Mouse (Mus musculus) adrenal gland, adult (tissue): ENCODE data around the gene Fbxl17.
A peak's percentile ranks its signal among the peaks of the same experiment; 100 is the strongest.

Experiments used
- DNase-seq, 2 experiments: peaks; one replicate each; pipeline ENCODE4 v3.0.0; 2022 to 2023; ENCODE audit warnings: low spot score in 1 of 2; ENCODE audit not compliant: inconsistent age in 2 of 2

The Fbxl17 gene

DNA sequence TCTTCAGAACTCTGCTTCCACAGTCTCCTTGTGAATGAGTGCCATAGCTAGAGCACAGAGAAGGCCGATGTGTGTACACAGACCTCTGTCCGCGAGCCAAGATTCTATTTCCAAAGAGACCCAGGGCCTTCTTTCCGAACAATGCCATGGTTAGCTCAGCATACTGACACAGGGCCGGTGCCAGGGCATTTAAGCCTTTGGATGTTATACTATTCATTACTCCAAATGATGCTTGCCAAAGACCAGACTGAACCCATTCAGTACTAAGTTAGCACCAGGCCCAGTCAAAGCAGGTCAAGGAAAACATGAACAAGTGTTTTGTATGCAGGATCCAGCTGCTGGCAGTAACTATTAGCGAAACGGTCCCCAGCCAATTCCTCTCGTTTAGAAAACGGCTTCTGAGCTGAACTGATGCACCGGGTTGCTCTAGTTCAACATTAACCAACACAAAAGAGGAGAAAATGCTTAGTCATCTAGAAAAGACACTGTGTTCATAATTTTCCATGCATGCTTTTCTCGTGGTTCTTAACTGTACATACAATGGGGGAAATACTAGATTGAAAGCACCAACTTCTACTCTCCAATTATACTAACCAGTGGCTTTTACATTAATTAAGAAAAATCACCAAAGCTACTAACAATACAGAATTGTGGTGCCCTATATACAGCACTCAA lies 214.4 kb downstream of the Fbxl17 start:
- peak; percentile 14 to 53 for DNase-seq

- no peak for DNase-seq
Measured at GRCm38 (mm10) chr17:63284074-63284473, 215.7 kb downstream of the Fbxl17 start.

- no peak for DNase-seq
Measured at GRCm38 (mm10) chr17:63282004-63282403, 217.8 kb downstream of the Fbxl17 start.

- no peak for DNase-seq
Measured at GRCm38 (mm10) chr17:63280990-63281389, 218.8 kb downstream of the Fbxl17 start.

DNA sequence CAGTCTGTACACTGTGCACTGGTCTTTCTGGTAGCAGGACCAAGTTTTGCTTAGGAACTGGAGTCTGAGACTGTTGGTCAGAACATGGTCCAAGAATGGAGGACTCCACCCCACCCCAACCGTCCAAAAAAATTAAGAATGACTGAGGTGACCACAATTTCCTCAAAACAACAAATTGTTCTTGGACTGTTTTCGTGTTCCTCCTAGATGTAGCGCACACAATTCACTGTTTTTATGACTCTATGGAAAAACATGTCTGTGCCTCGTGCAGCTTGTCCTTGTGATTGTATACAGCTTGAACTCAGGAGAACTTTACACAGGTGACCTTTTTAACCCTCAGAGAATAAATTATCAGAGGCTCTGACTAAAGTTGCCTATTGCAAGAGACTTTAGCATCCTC lies 220.7 kb downstream of the Fbxl17 start:
- peak; percentile 48 to 51 for DNase-seq

- DNase-seq = no peak
Measured at GRCm38 (mm10) chr17:63273353-63273752, 226.5 kb downstream of the Fbxl17 start.

- no peak for DNase-seq
Measured at GRCm38 (mm10) chr17:63272914-63273313, 226.9 kb downstream of the Fbxl17 start.

- DNase-seq = no peak
Measured at GRCm38 (mm10) chr17:63271000-63271399, 228.8 kb downstream of the Fbxl17 start.

GRCm38 (mm10) chr17:63270513-63270912 lies 229.3 kb downstream of the Fbxl17 start:
- no peak for DNase-seq

- no peak for DNase-seq
Measured at GRCm38 (mm10) chr17:63262674-63263073, 237.1 kb downstream of the Fbxl17 start.

DNA sequence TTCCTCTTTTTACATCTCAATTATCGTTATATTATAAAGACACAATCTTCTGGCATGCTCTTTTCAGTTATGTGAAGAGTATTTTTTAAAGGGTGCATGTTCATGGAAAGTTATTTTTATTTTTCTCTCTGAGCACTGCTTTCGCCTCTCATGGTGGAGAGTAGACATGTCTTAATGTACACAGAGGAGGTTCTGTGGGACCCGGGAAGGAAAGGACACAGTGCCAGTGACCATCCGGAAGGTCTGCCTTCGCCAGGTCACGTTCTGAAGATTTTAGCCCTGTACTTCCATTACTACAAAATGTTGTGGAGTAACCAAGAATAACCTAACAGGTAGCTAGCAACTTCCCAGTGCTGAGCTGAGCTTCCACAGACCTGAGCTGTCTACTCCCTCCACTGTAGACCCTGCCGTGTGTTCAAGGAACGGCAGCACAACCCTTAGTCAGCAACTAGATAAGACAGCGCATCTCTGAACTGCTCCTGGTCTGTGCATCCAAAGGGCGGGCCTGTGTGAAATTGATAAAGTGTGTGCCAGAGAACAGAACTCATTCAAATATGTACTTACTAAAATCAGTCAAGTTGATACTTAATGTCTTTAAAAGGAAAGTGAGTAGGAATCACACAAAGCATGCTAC lies 238.2 kb downstream of the Fbxl17 start:
- no peak for DNase-seq

DNA sequence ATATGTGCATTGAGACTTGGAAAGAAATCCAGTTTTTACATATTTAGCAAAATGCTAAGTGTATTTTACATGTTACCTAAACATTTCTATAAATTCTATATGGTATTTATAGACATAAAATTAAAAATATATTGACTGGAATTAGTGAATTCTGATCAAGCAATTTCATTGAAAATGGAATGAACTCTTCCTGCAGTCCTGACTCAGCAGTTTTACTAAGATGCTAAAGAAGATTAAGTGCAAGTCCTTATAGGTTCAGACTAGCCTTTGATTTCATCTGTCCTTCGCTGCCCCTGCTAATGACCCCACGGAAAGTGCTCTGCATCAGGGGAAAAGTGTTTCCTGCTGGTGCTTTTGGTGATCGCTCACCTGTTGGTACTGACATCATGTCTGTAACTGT lies 240.7 kb downstream of the Fbxl17 start:
- no peak for DNase-seq

DNA sequence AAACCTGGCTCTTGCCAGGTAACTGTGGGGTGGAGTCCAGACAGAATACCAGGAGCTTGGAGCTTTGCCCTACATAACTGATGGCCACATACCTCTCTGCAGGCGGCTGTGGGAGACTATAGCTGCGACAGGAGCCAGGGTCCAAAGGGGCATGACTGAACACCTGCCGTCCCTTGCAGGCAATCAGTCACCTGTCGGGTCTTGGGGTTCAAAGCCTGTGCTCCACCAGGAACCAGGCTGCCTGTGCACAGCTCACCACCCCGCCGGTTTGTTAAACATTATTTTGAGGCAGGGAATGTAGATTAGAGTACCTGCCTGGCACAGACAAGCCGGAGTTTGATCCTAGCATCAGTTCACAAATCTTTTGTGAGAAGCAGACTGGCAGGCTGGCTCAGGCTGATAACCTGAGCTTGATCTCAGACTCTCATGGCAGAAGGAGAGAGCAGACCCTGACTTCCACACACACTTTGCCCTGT lies 253.6 kb downstream of the Fbxl17 start:
- no peak for DNase-seq

- no peak for DNase-seq
Measured at GRCm38 (mm10) chr17:63245472-63245871, 254.3 kb downstream of the Fbxl17 start.

GRCm38 (mm10) chr17:63242761-63243160 lies 257.1 kb downstream of the Fbxl17 start:
- DNase-seq = no peak

GRCm38 (mm10) chr17:63240731-63241106 lies 259.1 kb downstream of the Fbxl17 start:
- no peak for DNase-seq

DNA sequence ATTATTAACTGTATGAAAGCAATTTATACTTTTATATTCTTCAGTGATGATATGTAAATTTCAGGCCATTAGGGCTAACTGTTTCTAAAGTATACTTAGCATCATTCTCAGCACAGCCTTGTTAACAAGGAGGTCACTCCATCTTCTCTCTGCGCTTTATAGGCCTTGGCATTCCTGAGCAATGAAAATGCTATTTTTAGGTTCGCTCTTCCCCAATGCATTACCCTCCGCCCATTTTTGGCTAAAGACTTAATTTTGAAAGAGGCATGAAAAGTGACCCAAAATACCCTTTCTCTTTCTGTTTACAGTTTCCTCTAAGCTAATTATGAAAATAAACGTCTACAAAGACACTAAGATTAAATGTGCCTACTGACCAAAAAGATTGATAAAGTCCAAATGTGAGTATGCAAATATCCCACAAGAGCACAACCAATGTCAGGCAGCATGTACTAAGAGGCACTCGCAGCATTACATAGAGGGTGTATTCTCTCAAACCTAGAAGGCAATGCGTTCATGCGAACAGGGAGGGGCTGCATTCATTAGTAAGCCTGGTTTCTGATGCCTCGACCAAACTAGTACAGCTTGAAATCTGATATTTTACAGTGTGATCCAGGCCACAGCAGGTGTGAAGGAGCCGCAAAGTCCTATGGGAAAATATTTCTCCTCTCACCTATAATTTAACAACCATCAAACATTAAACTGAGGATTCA lies 259.6 kb downstream of the Fbxl17 start:
- DNase-seq = peak in 1 of 2 experiments; percentile 45

DNA sequence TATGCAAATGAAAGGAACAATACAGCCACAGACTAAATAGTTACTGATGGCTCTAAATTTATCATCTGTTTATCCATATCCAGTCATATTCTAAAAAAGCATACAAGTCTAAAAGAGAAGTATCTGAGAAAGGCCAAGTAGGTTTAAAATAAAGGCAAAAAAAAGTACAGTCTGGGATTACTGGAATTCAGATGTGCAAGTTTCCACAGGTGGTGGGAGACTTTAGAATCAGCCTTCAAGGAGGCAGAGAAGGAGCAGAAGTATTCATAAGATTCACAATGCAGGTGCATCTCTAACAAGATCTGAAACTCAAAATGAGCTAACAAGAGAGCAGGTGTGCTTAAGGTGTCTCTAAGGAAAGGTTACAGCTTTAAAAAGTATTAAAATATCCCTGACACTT lies 263.0 kb downstream of the Fbxl17 start:
- DNase-seq = no peak

DNA sequence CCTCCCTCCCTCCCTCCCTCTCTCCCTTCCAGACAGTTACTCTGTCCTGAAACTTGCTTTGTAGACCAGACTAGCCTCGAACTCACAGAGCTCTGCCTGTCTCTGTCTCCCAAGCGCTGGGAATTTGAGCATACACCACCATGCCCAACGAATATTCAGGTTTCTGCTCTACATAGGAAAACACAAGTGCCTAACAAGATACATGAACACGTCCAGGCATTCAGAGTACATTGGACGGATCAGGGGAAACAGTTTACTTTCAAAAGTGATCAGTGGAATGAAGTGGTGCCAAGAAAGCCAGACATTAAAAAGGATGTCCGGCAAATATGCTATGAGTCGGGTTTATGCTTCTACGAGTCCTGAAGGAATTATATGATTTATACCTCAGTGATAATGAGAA lies 263.6 kb downstream of the Fbxl17 start:
- no peak for DNase-seq

GRCm38 (mm10) chr17:63235821-63236220 lies 264.0 kb downstream of the Fbxl17 start:
- no peak for DNase-seq

DNA sequence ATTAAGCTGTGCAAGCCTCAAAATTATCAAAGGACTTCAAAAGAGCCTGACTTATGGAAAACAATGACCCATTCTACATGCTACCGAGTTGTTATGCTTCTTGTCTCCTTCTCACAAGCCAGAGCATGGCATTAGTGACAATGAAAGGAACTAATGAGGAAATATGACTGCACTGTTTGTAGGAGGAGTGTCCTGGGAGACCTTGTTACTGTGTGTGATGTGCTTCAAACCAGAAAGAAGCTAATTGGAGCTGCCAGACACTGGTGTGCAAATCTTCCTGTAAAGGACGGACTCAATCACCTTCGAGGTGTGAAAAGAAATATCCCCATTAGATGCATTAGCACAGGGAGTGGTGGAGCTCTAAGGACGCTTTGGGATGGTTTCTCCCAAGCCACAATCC lies 270.7 kb downstream of the Fbxl17 start:
- no peak for DNase-seq

GRCm38 (mm10) chr17:63226380-63226779 lies 273.4 kb downstream of the Fbxl17 start:
- no peak for DNase-seq
